Mouse (Mus musculus): ENCODE data around the gene Slbp. TPM values are rescaled to one million over a fixed set of nuclear protein-coding genes. Genes with fewer than 3 reads are reported as not detected.

Slbp gene
- total and polyA plus RNA-seq, 3 experiments: 17.8 to 37.7 (median 29.4) TPM

DNA sequence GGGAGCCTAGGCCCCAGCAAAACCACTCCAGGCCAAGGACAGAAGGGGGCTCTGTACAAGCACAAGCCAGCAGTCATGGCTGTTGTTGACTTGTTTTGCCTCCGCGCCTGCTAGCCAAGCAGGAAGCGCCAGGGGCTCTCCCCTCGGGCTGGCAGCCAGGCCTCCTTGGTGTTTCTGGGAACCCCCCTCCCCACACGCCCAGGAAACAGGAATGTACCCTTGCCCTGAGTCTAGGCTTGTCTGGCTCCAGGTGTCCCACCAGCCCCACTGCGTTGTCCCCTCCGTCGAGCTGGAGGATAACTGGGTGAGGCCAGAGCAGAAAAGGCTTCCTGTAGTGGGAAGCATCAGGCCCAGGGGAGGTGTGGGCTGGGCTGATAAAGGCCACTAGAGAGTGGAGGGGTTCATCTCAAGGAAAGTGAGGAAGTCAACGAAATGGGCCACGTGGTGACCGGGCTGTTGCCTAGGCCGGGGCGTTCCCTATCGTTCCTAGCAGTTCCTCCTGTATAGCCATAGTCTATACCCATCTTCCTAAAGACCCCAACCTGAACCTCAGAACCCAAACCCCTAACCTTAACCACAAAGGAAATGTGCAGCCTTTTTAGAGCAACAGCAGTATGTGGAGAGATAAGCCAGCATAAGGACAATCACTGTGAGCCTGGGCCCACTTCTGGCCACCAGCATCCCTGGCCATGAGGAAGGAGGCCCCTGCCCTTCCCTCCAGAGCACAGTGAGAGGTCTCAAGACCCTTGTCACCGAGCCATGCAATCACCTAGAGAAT, 29.4 kb upstream of the Slbp start:
- DNase-seq: no peak

- DNase-seq: no peak
These were observed 28.7 kb upstream of the Slbp start for GRCm38 (mm10) chr5:33681044-33681443.

DNA sequence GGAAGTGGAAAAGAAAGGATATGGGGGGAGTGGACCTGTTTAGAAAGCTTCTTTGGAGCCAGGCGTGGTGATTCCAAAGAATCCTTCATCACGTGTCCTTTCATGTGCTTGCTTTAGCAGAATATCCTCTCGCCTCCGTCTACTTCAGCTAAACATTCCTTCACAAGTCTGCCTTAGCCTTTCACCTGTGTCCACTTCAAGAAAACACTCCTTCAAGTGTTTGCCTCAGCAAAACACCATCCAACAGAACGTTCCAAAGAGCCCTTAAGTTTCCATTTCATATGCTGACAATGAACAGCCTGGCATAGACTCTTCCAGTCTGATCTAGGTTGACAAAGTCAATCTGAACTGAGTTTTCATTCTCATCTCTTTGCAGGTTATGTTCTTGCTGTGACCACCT, 25.9 kb upstream of the Slbp start:
- DNase-seq: no peak

- DNase-seq: peak; percentile 48
These were observed 23.6 kb upstream of the Slbp start for GRCm38 (mm10) chr5:33675964-33676363.

DNA sequence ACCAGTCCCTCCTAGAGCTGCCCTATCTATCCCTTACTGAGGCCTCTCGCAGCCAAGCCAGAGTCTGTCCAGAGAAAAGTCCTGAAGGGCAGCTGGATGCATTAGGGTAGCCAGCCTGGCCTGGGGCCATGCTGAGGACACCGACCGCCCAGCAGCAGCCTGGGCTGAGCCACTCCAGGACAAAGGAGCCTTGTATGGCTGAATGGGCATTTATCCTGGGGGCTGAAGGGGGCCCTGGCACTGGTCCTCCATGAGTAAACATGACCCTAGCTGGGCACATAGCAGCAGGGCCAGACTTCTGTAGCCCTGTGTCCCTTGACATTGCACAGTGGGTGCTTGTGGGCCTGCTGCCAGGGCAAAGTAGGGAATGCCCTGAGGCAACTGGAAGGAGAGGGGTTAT, 22.1 kb upstream of the Slbp start:
- DNase-seq: no peak

DNA sequence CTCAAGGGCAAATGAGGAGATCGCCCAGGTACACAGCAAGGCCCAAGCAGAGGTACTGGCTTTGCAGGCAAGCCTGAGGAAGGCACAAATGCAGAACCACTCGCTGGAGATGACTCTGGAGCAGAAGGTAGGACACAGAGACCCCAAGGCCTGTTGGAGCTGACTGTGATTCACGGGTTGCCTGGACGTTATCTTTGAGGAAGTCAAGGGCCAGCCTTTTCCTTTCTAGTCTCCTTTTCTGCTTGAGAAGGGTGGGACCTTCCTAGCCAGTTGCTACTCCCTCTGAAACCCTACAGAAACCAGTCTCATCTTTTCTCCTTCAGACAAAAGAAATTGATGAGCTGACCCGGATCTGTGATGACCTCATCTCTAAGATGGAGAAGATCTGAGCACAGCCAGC, 19.3 kb upstream of the Slbp start:
- no peak for DNase-seq

- DNase-seq: peak; percentile 30
These were observed 15.8 kb upstream of the Slbp start for GRCm38 (mm10) chr5:33668223-33668622.

- DNase-seq: no peak
These were observed 6.3 kb upstream of the Slbp start for GRCm38 (mm10) chr5:33658664-33659050.

DNA sequence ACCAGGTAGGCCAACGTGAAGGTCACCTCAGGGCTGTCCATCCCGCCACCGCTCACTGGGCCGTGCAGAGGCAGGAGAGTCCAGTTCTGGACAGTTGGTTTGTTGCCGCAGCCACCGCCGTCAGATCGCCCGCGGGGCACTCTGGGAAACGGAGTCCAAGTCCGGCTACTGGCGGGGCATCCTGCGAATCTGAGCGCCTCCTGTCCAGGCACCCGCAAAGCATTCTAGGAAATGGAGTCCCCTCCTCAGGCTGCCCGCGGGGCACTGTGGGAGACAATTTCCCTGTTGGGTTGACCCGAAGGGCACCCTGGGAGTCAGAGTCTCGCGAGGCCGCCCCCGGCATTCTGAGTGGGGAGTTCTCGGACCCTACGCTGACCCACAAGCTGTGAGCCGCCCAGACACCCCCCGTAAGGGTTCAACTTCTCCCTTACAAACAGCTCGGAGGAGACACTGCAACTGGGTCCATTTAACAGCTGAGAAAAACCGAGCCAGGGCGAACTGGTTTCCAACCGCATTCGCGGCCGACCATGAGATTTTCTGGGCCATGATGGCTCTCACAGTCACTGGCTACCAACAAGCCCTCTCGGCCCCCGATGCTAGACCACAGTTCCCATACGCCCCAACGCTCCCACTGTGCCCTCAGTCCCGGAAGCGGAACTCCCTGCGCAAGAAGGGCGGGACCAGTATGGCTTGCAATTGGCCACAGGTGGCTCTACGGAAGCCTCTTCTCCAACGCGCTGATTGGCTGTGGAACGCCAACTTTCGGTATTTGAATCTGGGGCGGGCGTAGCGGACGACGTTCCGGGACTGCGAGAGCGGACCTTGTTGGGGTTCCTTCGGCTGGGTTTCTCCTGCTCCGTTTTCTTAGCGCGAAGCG, 5.7 kb upstream of the Slbp start, which contains the start of the genes Tacc3 and Tmem129:
Gene Tacc3, plus strand, starts transcription at position 342 of the 877 bp plus-strand sequence.
Gene Tmem129, minus strand, starts transcription at position 630 of the 877 bp plus-strand sequence.
- peak; percentile 99 for DNase-seq

- DNase-seq: no peak
These were observed 4.9 kb upstream of the Slbp start for GRCm38 (mm10) chr5:33657251-33657786.

- DNase-seq: no peak
These were observed 4.4 kb upstream of the Slbp start for GRCm38 (mm10) chr5:33656739-33657138.

DNA sequence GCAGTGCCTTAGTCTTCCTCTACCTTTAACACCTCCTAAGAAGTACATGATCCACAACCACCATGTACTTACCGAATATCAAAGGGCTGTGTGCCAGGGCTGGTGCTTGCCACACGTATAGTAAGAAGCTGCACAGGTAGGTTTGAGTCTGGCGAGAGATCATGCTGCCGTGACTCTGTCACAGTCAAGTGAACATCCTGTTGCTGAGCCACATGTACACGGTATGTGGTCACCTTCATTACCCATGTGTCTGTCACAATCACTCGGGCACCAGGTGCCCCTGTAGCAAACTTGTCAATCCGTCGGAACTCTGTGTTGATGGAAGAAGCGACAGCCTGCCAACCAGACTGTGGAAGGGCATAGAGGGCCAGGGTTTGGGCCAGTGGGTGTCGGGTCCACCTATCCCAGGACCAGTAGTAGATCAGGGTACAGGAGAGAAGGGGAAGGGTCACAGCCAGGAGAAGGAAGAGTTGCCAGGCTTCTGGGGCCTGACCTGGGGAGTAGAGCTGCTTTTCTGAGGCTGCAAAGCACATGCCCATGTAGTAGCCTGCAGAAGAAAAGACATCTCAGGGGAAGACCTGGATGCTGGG, 3.0 kb upstream of the Slbp start:
- no peak for DNase-seq

DNA sequence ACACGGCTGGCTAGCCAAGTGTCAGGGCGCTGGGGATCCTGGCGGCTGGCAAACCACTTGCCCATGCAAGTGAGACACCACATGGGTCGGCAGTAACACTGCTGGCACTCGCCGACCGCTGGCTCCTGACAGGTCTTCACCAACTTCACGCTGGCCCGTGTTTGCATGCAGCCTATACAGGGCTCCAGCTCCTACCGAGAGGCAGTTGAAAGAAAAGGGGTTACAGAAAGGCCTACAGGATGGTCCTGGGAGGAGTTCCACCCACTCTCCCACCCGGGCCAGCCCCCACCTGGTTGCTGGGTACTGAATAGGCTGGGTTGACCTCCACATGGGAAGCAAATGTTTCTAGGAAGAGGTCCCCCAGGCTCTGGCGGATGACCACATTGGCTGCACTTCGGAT, 2.0 kb upstream of the Slbp start:
- no peak for DNase-seq

GRCm38 (mm10) chr5:33652783-33653173, 404 bp upstream of the Slbp start:
- no peak for DNase-seq

DNA sequence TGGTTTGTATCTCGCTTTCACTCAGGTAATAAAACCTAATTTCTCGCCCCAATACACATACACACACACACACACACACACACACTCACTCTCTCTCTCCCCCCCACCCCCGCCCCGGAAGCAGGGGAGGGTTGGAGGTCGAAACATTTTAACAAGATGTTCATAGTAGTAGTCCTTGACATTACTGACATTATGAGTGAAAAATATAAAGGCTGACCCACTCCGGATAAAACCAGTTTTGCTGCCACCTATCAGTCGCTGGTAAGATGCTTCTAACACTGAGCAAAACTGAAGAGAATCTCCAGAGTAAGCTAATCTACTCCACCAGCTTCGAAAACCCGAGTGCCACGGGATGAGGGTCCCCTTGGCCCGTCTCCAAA, 843 bp downstream of the Slbp start:
- no peak for DNase-seq

DNA sequence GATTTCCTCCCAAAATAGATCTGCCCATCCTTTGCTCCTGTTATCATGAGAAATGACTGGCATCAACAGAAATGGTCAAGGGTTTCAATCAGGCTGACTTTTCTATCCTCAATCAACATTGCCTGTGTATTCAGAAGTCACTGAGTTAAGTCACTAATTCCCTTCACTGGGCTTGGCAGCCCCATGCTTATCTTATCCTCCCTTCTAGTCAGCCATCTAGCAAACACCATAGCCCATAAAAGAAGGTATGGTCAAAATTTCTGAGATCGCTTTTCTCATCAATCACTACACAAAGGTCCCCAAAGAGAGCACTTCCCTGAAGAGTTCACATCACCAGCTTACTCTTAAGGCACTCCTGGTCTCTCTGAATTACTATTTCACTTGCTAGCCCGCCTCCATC, 1.4 kb downstream of the Slbp start:
- no peak for DNase-seq

DNA sequence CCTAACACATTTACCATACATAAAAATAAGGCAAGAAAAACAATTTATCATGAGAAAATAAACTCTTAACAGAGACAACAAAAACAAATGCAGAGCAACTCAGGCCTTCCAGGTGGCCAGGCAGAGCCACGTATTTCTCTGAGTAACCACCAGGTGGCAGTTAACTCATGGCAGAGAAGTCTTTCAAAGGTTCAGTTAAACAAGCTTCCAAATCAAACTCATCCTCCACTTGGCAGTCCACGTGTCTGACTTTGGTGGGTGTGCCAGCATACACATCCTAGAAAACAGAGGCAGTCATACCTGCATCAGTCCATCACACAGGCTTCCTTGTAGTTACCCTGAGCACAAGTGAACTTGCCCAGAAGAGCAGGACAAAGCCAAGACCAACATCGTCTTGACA, 11.7 kb downstream of the Slbp start:
- DNase-seq: no peak

DNA sequence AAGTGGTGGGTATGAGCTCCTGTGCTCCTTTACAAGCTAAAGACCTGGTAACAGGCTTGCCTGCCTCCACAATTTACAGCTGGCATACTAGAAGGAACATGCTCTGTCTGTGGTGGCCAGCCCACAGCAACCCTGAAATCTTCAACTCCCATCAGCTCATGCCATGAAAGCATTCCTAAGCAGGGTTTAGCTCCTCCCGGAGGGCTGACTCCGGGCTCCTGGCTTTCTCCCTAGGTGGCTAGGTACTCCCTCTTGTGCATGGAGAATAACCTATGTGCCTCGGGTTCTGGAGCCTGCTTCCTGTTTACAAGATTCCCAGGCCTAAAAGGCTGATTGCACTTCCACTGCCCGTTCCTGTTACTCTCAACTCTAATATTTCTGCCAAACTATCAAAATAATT, 13.5 kb downstream of the Slbp start:
- no peak for DNase-seq

GRCm38 (mm10) chr5:33637606-33638350, 14.6 kb downstream of the Slbp start:
- no peak for DNase-seq

GRCm38 (mm10) chr5:33635361-33635760, 17.0 kb downstream of the Slbp start:
- no peak for DNase-seq

DNA sequence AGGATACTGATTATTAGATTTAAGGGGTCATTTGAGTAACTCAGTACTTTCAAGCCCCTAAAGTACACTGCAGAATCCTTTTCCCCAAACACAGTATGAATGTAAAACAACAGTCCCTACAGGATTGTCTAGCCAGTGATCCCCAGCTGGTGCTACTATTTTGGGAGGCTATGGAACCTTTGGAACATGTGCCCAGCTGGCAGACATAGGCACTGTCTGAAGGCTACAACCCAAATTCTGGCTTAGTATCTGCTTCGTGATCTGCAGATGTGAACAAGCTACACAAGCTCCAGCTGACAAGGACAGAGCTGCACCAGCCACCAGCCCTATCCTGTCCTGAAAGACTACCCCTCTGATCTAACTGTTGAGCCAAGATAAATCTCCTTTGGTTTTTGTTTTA, 19.8 kb downstream of the Slbp start:
- DNase-seq: no peak

DNA sequence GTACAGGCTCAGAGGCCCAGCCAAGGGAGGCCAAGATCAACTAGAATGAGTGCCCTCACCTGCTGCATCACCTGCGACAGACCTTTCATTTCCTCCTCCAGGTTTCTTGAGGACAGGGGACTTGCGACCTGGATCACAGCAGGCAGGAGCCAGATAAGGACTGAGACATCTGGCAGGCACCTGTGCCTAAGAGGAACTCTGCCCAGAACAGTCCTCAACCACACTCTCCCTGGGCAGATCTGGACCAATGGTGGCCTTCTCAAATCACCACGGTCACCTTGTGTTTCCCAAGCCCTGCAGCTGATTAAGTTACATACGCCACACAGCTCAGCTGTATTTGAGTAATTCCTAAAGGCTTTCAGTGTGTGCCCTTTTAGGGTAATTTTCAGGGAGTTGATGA, 21.8 kb downstream of the Slbp start:
- no peak for DNase-seq
